Mouse (Mus musculus): Measurements from ENCODE around the gene Col24a1.

The Col24a1 gene

DNA sequence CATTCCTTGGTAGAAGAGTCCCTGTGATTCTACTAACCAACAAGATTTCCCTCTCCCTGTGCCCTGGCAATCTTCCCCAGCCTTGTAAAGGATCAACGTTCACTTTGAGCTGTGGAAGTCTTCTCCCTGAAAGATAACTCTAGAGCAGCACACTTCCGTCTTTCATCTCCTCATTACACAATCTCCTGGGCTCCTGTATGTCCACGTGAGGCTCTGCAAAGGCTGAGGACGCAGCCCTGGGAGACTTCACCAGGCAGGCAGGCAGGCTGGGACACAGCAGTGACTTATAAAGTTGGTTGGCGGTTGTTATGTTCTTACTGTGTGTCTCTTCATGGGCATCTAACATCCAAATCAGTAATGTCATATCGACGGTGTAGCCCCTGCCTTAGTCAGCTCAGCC is 170.1 kb downstream of the Col24a1 start:
- in situ Hi-C loops (cut with MboI, MseI): no loop called here

- in situ Hi-C loops (cut with MboI, MseI): no loop called here
Measured at GRCm38 (mm10) chr3:145463731-145464130, 171.5 kb downstream of the Col24a1 start.

- in situ Hi-C loops (cut with MboI, MseI): no loop called here
Measured at GRCm38 (mm10) chr3:145471094-145471493, 178.8 kb downstream of the Col24a1 start.

GRCm38 (mm10) chr3:145474163-145474562 is 181.9 kb downstream of the Col24a1 start:
- in situ Hi-C loops (cut with MboI, MseI): no loop called here

GRCm38 (mm10) chr3:145476634-145477033 is 184.4 kb downstream of the Col24a1 start:
- in situ Hi-C loops (cut with MboI, MseI): no loop called here

DNA sequence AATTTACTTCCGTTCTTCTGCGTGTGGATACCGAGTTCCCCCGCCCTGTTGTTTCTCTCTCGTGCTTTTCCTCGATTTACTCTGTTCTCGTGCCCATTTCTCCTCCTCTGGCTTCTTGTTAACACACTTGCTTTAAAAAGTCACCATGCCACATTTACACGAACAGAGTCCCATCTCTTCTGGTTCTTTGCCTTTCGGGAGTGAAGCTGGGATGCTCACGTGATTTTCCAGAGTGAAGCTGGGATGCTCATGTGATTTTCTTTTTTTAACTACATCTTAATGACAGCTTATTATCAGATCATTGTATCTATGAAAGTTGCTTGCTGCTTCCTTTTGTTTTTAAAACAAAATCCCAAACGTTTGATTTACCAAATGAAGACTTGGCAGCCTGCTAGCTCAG is 184.8 kb downstream of the Col24a1 start:
- in situ Hi-C loops (cut with MboI, MseI): no loop called here

GRCm38 (mm10) chr3:145478446-145478845 is 186.2 kb downstream of the Col24a1 start:
- in situ Hi-C loops (cut with MboI, MseI): no loop called here

GRCm38 (mm10) chr3:145490279-145490678 is 198.0 kb downstream of the Col24a1 start:
- in situ Hi-C loops (cut with MboI, MseI): no loop called here

- in situ Hi-C loops (cut with MboI, MseI): no loop called here
Measured at GRCm38 (mm10) chr3:145491326-145491725, 199.1 kb downstream of the Col24a1 start.

GRCm38 (mm10) chr3:145498127-145498526 is 205.9 kb downstream of the Col24a1 start:
- in situ Hi-C loops (cut with MboI, MseI): no loop called here

GRCm38 (mm10) chr3:145498893-145499292 is 206.6 kb downstream of the Col24a1 start:
- in situ Hi-C loops (cut with MboI, MseI): no loop called here

DNA sequence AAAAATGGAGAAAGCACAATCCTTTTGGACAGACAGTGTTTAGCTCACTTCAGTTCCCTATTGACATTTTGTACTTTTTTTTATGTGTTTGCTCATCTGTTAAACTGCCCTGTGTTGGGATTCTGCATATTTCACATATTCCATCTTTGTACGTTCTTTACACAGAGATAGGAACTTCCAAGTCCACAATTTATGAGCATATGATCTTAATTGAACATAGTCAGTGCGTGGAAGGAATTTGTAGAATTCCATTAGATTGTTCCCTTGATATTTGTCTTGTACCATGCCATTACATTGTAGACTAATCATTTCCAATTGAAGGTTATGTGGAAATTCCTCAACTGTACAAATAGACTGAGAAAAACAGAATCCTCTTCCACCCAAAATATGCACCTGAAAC is 212.6 kb downstream of the Col24a1 start:
- in situ Hi-C loops (cut with MboI, MseI): loop anchor here (10.0 kb wide), 1 partner anchor 830 kb away; no protein-coding TSS in a partner anchor

DNA sequence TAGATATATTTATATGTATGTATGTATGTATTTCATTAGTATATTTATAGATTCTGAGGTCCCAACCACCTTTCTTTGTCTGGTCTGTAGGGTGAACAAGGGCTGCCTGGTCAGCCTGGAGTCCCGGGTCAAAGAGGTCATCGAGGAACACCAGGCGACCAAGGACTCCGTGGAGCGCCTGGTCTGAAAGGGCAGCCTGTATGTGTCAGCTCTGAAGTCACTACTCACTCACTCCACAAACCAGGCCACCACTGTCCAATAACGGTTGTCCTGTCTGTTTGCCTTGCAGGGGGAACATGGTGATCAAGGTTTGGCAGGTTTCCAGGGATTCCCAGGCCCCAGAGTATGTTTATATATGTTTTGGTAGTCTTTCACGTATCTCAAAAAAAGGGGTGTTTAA is 216.3 kb downstream of the Col24a1 start:
- in situ Hi-C loops (cut with MboI, MseI): loop anchor here (10.0 kb wide), 1 partner anchor 834 kb away; no protein-coding TSS in a partner anchor

DNA sequence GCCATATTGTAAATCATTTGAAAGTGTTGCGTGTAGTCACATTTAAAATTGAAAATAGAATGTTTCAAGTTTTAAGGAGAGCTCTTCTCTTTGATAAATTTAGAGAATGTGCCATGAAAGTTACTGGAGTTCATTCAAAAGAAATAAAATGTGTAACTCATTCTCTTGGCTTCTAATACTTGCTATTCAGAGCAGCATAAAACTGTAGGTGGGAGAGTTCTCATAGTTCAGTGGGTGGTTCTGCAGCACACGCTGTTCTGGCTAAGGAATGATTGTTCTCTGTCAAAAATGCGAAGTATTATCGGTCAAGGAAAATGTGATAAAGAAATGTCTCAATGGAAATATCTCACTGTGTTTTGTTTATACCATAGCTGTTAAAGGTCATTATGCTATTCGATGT is 221.9 kb downstream of the Col24a1 start:
- in situ Hi-C loops (cut with MboI, MseI): no loop called here

- in situ Hi-C loops (cut with MboI, MseI): no loop called here
Measured at GRCm38 (mm10) chr3:145521528-145522080, 229.3 kb downstream of the Col24a1 start.

DNA sequence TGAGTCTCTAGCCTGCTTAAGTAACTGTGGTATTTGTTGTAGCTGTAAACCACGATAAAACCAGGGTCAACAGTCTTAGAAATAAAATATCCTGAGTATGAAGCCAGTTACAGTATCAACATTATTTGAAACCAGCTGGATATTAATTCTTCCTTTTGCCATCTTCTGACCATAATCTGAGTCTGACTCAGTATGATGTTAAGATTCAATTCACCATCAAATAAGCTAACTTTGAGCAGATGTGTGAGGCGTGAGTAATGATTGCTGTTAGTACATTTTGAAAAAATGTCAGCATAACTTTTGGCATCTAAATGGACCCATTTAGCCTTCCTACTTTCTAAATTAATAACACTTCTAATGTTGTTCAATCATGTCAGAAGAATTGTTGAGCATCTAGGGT is 230.0 kb downstream of the Col24a1 start:
- in situ Hi-C loops (cut with MboI, MseI): no loop called here

DNA sequence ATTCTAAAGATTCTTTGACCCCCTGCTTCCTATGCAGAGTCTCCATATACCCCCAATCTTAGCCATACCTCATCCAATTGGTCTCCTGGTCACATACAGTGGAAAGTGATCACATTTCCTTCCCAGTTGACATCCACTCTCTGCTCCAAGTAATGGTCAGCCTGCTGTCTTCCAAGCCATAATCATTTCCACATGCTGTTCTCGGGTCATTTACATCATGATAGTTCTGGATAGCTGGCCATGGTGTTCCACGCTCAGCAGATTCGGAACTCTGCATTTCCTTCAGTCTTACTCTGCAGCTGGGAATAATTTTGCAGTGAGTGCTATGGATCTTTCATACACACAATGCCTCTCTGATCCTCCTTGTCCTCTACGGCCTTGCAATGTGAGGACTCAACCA is 233.0 kb downstream of the Col24a1 start:
- in situ Hi-C loops (cut with MboI, MseI): no loop called here

- in situ Hi-C loops (cut with MboI, MseI): no loop called here
Measured at GRCm38 (mm10) chr3:145537870-145538269, 245.6 kb downstream of the Col24a1 start.

- in situ Hi-C loops (cut with MboI, MseI): no loop called here
Measured at GRCm38 (mm10) chr3:145548441-145549415, 256.5 kb downstream of the Col24a1 start.

- in situ Hi-C loops (cut with MboI, MseI): no loop called here
Measured at GRCm38 (mm10) chr3:145550216-145550615, 257.9 kb downstream of the Col24a1 start.

- in situ Hi-C loops (cut with MboI, MseI): no loop called here
Measured at GRCm38 (mm10) chr3:145554388-145554787, 262.1 kb downstream of the Col24a1 start.

GRCm38 (mm10) chr3:145556206-145556605 is 263.9 kb downstream of the Col24a1 start:
- in situ Hi-C loops (cut with MboI, MseI): no loop called here

- in situ Hi-C loops (cut with MboI, MseI): no loop called here
Measured at GRCm38 (mm10) chr3:145559675-145560074, 267.4 kb downstream of the Col24a1 start.
